Mouse (Mus musculus) cerebellum, adult 18-20 months (tissue): ENCODE data around the gene Rasgrf2.
"Not testable (repeated sequence)": the region's sequence is repeated elsewhere in the genome, so short reads cannot be mapped to it uniquely, and the experiment has no call there.

Source experiments
- DNase-seq, 2 experiments: peaks; one replicate each; pipeline ENCODE4 v3.0.0; 2021

The Rasgrf2 gene

DNA sequence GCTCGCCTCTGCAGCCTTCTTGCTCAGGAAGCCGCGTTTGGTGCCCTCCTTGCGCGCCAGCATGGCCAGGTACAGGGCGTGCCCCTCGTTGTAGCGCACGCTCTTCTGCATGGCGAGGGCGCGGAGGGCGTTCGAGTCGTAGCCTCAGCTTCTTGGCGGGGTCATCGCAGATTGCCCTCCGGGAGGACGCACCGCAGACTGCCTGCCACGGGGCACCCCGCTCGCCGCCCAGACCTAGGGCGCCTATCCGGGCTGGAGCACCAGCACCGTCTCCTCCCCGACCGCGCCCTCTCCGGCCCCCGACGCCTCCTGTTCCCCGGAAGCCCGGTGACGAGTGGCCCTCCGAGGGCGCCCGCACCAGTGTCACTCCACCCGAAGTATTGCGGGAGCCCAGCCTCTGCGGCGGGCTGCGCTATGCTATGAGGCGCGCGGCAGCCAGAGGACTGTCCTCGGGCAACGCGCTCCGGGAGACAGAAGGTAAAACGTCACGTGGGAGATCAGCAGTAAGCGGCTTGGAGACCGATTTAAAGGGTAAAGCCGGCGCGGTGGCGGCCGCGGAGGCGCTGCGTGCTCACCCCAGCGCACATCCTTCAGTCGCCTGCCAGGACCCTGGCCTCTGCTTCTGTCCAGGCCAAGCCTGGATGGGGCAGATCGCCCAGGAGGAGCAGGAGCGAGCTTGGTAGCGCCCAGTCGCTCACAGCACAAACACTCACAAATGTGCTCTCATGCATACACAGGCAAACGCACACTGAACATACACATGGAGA lies at the start of gene Rasgrf2:
TSS of gene Rasgrf2 (minus strand) at position 273 of the 767 bp plus-strand sequence.
- no peak for DNase-seq

DNA sequence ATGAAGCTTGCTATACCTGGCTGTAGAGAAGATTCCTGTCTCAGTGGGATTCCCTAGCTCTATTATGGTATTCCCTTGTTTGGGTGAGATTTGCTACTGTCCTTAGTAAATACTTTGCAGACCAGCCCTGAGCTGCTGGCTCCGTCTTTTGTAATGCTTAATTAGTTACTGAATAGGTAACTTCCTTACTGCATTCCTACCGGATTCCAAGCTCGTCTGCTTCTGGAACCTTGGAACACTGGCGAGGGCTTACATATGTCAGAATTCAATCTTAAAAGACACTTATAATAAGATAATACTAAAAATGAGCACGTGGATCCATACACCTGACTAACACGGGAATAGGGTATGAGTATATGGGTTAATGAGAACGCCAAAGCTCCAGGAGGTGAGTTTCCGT lies 41.2 kb upstream of the Rasgrf2 start:
- DNase-seq: not testable (repeated sequence)

DNA sequence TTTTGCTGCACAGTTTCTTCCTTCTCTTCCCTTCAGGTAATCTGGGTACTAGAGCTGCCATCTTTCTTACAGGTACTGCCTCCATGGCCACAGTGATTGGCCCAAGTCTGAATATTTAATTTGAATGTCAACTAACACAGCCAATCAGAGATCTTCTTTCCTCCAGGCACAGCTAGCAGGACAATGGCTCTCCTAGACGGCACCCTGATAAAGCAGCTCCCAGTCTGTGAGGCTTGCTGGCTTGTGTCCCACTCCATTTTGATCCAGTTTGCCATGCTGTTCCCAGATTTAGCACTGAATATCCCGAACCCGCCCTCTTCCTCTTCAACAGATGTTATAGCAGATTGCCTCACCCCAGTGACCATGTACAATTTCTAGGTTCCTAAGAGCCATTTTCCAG lies 19.1 kb upstream of the Rasgrf2 start:
- DNase-seq: no peak

DNA sequence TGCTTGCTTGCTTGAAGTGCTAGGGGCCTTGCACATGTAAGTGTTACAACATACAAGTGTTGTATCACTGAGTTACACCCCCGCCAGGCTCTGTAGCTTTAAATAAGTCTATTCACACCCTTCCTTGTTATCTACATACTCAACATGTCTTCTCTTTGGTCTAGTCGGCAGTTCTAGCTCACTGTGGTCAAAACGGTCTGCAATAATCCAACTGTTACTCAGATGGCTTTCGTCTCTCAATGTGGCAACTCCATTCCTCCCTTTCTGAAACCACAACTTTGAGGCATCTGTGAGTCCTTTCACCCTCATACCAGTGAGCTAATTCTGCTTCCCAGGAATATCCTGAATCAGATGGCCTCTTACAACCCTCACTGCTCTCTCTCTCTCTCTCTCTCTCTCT lies 17.4 kb upstream of the Rasgrf2 start:
- no peak for DNase-seq

DNA sequence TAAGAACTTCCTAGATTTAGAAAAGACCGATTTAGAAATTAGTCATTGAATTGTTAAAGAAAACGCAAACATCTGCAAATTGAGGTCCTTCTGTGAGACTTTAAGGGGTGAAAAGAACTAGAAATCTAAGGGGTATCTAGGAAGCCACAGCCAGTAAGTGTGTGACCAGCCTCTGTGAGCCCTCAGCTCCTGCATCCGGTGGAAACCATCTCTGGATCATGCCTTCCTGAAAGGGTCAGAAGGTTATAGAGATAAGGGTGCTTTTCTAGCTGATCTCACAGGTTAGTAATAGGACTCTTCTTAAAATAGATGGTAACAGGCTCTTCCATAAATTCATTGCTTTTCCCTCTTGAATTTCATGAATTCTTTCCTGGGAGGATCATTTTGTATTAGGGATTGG lies 3.3 kb upstream of the Rasgrf2 start:
- DNase-seq: no peak

DNA sequence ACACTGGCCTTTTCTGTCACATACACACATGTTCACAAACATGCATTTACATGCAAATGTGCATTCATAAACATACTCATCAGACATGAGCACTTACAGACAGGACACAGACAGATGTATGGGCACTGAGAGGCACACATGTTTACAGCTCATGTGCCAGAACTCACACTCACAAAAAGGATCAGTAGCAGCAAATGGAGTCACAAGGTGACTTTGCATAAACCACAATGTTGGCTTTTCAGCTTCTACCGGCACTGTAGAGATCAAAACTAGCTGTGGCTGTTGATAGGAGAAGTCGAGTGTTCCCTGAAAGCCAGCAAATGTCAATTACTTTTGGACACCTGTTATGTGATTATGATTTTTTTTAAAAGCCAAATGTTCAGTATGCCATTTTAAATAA lies 1.1 kb upstream of the Rasgrf2 start:
- no peak for DNase-seq

DNA sequence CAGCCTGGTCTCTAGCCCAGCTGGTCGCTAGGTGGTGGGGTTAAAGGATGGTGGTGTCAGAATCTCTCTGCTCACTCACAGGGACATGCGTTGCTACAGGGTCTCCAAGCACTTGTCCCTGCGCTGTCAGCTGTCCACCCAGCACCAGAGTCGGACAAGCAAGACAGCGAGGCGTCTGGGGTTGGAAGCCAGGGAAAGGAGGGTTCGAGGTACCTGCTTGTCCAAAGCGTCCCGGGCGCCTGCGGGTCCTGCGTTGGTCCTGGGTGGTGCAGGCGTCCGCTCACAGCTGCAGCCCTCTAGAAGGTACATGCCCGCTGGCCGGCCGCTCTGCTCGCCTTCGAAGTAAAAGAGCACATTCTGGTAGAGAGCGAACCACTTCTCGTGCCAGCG lies 467 bp downstream of the Rasgrf2 start:
- no peak for DNase-seq

DNA sequence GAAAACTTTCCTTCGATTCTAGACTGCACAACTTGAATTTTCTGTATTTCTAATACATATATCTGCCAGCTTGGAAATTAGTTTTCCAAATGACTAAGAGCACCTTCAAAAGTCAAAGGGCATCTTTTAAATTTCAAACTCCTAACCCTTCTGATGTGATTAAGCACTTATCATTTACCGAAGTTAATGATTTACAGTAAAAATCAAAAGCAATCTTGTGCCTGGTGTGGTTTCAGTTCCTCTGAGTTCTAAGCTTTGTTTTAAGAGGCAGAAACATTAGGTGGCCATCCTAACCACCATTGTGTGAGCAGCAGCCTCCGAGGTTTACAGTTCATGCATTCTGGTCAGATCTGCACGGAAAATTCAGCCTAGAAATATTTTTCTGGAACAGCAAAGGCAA lies 1.6 kb downstream of the Rasgrf2 start:
- DNase-seq: no peak

DNA sequence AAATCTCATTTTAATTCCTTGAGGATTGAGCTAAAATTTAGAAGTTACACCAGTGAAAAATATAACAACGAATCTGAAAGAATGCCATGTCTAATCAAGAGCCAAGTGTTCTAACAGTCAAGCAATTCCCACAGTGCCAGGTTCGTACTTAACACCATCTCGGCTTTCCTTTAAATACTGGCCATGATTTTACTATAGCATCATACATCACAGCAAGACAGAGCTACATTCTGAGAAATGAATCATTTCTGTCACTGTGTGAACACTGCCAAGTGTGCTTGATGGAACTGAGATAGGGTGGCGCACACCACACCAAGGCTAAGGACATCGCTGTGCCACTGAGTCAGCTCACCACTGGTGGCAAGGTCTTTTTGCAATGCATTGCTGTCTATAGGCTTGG lies 5.6 kb downstream of the Rasgrf2 start:
- DNase-seq: no peak

DNA sequence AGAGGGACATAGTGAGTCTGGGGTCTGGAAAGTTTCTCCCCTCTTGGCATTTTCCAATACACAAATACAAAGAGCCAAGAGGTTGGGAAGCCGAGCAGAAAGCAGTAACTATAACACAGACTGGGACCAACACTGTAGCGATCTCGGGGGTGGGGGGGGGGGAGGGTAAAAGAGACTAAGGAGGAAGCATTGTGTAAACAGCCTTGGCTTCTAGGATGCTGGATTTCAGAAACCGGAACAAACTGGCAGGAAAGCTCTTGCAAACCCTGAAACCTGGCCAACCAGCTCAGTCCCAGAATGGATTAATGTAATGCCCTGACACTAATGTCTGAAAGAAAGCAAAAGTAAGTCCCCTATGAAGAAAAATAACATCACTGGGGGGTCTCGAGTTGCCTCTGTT lies 11.8 kb downstream of the Rasgrf2 start:
- no peak for DNase-seq

DNA sequence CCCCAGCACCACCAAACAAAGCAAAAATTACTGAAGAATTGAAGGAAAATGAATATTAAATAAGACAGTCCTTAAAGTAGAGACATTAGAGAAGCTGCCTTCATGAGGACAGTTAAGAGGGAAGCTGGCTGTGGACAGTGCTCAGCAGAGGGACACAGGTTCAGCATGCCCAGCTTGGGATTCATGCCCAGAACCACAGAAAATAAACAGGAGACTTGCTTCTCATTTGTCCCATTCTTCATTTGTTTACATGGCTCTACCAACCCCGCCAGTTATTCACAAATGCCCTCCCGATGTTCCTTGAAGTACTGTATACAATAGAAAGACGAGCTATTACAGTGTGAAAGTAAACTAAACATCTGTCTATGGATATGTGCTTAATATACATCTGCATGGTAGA lies 17.4 kb downstream of the Rasgrf2 start:
- no peak for DNase-seq

DNA sequence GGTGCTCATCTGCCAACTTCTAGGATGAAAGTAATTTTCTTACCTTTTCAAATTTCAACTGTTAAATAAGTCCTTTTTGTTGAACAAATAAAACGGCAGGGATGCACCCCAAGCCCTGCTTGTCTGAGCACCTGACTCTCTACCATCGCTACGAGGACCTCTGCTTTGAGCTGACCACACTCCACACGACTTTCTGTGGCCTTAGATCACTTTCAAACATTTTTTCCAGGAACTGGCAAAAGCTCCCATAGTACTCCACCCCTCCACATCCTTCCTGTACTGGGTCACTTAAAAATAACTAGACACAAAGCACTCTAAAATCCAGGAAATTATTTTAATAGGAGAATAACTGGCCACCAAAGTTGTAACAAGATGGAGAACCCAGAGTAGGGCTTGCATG lies 23.2 kb downstream of the Rasgrf2 start:
- no peak for DNase-seq

DNA sequence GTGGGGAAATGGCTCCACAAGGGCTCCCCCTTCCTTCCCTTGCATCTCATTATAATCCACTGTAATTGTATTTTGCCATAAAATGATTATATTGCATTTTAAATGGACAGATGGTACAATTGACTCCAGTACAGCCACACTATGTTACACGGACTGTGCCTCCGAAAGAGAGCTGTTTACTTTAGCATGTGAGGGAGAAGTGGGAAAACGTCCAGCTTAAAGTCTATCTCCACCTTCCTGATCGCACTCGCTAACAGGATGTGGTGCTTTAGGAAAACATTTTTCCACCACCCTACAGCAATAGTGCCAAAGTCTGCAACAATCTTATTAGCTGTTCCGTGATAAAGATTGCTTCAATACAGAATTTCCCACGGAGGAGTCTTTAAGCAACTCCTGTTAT lies 27.2 kb downstream of the Rasgrf2 start:
- no peak for DNase-seq

DNA sequence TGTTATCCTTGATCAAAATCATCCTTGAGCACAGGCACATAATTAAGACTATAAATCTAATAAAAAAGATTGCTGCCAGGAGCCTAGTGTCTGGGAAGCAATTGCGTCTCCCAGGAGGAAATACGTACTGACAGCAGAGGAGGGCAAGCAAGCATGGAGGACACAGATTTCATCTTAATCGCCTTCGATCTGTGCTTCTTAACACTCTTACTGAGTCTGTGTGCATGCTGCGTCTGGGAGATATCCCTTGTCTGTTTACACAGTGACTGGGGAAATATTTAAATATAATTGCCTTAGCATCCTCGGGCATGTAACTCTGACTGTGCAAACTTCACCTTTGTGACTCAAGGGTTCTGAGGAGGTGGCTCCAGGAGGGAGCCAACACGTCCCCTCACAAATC lies 33.0 kb downstream of the Rasgrf2 start:
- DNase-seq: no peak

DNA sequence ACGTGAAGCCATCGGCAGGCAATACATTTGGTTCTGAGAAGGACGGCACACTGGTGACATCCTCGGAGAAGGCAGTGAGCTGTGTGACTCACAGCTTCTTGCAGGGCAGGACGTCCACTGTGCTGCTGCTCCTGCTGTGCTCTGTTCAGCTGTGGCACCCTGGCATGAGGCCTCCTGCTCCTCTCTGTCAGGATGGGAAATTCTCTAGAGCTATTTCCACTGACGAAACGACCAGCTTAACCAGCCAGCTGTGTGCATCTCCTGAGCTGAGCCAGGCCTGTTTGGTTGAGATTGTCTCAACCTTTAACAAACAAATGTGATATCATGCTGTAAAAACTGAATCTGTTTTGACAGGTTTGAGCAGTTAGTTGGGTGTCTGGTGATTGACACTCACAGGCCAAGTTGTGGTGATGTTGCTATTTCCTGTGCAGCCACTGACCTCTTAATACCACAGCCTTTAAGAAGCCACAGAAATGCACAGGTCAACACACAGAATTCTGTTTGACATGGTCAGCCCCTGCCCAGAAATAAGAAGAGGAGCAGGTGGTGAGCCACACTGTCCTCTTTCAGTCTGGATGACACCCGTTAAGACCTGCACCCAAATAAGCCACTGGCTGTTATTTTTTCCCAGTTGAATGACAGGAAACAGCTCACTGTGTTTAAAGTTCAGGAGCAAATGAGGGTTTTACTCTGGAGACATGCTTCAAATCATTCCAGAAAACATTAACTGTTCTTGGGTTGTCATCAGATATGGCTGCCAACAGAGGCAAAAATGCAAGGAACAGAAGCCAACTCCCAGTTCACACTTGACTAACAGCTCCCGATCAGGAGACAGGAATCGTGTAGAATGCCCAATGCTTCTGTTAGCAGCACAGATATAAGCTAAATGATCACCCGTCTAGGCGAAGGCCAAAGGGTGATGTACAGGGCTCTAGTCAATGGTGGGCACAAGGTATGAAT lies 36.0 kb downstream of the Rasgrf2 start:
- no peak for DNase-seq

DNA sequence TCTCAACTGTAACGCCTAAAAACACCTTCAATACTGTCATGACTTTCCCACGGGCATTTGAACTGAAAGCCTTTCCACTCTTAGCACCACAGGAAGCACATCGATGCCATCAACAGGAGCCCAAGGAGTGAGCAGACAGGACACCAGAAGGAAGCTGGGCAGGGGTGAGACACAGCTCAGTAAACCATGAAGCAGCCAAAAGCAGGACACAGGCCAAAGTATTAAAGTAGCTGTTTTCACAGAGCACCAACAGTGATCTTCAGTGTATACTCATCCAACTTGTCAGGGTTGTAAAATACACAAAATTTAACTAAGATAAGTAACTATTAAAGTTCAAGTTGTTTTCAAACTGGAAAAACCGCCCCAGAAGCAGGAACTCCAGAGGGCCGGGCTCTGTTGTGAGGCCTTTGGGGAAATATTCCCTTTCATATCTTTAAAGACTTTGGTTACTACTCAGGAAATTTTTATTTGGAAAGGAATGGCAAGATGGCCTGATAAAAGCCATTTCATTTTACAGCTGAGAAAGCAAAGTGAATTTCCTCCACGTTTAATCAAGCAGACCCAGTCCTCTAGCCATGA lies 37.7 kb downstream of the Rasgrf2 start:
- no peak for DNase-seq

DNA sequence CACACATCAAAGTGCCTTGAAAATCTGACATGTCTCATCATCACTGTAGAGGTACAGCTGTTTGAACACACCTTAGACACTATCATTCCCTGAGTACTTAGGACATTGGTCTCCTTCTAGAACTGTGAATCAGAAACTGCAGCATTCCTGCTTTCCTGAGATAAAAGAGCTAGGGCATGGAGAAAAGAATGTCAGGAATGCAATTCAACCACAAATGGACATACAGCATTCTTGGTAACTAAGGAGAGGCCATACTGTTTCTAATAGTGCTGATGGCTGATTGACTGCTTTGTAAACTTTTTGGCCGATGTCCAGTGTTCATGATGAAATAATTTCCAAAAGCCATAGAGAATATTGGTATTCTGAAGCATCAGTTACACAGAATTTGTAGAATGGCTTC lies 58.3 kb downstream of the Rasgrf2 start:
- DNase-seq: no peak

DNA sequence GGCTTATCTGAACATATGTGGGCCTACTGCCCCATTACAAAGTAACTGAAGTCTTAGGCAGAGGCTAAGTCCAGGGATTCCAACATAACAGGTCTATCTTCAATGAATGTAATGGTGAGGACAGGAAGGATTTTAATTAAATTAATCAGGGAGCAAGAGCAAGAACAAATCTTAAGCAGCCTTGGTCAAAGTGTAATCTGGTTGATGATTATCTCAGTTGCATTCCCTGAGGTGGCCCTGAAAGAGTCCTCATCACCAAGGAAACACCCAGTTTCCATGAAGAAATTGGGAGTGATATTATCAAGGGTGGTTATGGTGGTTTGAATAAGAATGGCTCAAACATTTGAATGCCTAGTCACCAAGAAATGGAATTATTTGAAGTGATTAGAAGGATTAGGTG lies 62.8 kb downstream of the Rasgrf2 start:
- no peak for DNase-seq

DNA sequence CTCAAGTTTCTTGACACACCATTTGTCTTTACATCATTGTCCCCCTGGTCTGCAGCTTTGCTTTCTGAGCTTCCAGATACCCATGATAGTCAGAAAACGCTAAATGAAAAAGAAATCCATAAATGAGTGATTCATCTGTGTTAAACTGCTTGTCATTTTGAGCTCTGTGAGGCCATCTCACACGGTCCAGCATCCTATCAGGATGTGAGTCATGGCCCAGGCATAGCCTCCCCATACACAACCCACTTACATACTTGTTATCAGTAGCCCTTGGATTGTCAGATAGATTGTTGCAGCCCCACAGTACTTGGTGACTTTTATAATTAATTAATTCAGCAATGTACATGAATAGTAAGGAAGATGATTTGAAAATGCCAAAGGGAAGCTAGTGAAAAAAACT lies 63.6 kb downstream of the Rasgrf2 start:
- no peak for DNase-seq

DNA sequence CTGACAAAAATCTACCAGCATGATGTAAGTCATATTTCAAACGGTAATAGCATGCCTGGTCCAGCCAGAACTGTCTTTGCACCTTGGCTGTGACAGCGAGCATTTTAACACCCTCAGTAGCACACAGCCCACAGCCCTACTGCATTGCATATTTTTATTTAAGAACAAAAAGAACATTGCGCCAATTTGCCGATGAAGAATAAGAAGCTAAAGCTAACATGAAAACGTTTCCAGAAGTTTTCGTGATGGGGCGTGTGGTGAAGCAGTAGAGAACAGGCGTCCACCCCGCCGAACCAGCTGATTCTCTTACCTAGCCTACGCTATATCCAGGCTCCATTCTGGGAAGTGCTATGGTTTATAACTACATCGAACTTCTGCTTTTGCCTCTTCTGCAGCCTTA lies 77.7 kb downstream of the Rasgrf2 start:
- DNase-seq: no peak

DNA sequence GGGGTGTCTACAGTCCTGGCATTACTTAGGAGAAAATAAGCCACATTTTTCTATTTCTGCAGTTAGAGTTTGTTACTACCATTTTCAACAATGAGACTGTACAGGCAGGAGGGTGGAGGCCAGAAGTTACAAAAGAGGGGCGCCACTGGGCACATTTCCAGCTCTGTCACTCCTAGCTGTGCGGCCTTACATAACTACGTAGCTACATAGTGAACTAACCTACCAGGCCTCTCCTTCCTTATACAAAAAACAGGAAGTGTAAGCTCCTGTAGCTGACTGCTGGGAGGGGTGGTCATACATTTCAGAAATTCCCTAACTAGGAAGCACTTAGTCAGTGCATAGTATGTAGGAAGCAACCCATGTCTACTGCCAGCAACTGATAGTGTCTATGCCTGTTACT lies 78.5 kb downstream of the Rasgrf2 start:
- no peak for DNase-seq

DNA sequence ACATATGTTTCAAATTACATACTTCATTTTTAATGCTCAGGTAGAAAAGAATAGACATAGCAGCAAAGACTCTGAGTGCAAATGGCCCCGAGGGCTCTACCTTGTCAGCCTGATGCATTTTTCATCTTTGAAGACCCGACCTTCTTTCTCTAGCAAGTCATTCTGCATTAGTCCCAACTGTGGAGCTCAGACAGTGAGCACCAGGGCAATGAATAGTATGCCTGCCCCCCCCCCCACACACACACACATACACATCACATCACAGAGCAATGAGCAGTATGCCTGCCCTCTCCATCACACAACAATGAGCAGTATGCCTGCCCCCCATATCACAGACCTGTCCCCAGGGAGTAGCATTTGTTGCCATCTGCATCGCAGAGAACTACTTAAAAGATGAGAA lies 80.2 kb downstream of the Rasgrf2 start:
- DNase-seq: no peak

DNA sequence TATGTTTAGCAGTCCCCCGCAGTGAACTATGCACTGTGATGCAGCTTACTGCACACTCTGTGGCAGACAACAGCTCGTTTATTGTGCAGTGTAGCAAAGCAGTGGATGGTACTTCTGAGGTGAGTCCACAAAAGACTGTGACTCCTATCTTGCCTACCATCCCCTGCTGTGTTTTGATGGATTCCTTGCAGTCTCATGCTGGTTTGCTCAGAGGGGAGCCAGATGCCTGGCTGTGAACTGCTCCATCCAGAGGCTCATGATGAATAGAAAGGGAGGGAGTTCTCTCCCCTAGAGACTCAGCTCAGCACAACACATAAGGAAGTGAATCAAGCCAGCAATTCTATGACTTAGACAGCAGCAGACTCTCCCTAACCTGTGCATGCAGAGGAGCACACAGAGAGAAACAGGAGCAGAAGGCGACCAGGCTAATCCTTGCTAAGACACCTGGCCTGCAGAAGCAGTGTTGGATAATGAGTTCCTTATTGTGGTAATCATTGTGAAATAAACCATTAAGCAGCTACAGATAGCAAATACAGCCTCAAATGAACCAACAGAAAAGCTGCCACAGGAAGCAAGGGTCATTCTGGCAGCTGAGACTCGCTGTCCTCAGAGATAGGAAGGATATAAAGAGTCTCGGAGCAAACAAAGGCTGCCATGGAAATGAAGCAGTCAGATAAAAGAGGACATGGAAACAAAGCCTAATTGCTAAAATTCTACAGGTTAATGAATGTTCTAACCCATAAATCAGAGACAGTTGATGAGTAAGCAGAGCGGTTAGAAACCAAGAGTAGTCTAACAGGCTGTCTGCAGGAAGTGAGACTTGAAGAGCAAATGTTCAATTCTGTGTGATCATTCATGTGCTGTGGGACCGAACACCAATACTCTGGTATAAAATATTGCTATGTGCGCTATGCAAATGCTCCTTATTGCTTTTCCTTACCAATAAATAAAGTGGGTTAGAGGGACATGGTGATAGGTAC lies 89.6 kb downstream of the Rasgrf2 start:
- DNase-seq: no peak
